Mouse (Mus musculus): ENCODE measurements around the gene Utp11. TPM values are rescaled to one million over a fixed set of nuclear protein-coding genes. Genes with fewer than 3 reads are reported as not detected.

Gene Utp11
- polyA plus RNA-seq, 1 experiment from 2014 or later = 37.9 TPM

- Histone ChIP-seq H3K36me3 (ENCODE audit: control insufficient read depth, insufficient read depth, low read length) (no peaks in the 10 kb centered on the region), H3K27me3 (replicated peaks; ENCODE audit: control insufficient read depth, insufficient read depth, low read length) (peaks cover 47% of the 10 kb centered on the region), H3K27ac (ENCODE audit: low read depth, low read length) (0 out of 2 replicates have a peak overlapping the region, but pooled peaks have one; percentile 4), H3K4me2 (ENCODE audit: low read length) (peak overlapping the region; percentile 88), H3K9ac (ENCODE audit: low read depth, low read length) (peak overlapping the region; percentile 38), H3K9me3 (ENCODE audit: control insufficient read depth, low read length) (no peaks in the 10 kb centered on the region), H3K4me3 (ENCODE audit: low read length) (peak overlapping the region; percentile 58), H3K4me1 (ENCODE audit: control insufficient read depth, insufficient read depth, low read depth, low read length) (peaks cover 25% of the 10 kb centered on the region)
- WGBS = 1% methylated on average over 57 of the region's 92 CpGs
- peak; percentile 92 for ATAC-seq
These were observed 36.3 kb downstream of the Utp11 start for GRCm38 (mm10) chr4:124656854-124657650.

- Histone ChIP-seq H3K4me3 (ENCODE audit: low read length) (peak within 1 kb of the TSS; percentile 58), H3K9me3 (ENCODE audit: control insufficient read depth, low read length) (no peaks in the 10 kb centered on the region), H3K4me2 (ENCODE audit: low read length) (peak within 1 kb of the TSS; percentile 88), H3K27ac (ENCODE audit: low read depth, low read length) (0 out of 2 replicates have a peak within 1 kb of the TSS, but pooled peaks have one; percentile 4), H3K36me3 (ENCODE audit: control insufficient read depth, insufficient read depth, low read length) (no peaks in the 10 kb centered on the region), H3K9ac (ENCODE audit: low read depth, low read length) (peak within 1 kb of the TSS; percentile 38), H3K27me3 (replicated peaks; ENCODE audit: control insufficient read depth, insufficient read depth, low read length) (peaks cover 45% of the 10 kb centered on the region), H3K4me1 (ENCODE audit: control insufficient read depth, insufficient read depth, low read depth, low read length) (peaks cover 25% of the 10 kb centered on the region)
- ATAC-seq = no peak
- WGBS = 2% methylated on average over 15 of the region's 15 CpGs
These were observed 36.9 kb downstream of the Utp11 start, which contains the start of gene Pou3f1 for GRCm38 (mm10) chr4:124656518-124656853. Gene Pou3f1, plus strand, starts transcription at chr4:124656807.

- no peak overlapping the region for H3K9ac ChIP-seq (ENCODE audit: low read depth, low read length)
- no peak overlapping the region for H3K27ac ChIP-seq (ENCODE audit: low read depth, low read length)
- peaks cover 35% of the 10 kb centered on the region for H3K27me3 ChIP-seq (replicated peaks; ENCODE audit: control insufficient read depth, insufficient read depth, low read length)
- H3K9me3 ChIP-seq (ENCODE audit: control insufficient read depth, low read length) = no peaks in the 10 kb centered on the region
- 5% methylated on average over 9 of the region's 9 CpGs for WGBS
- no peaks in the 10 kb centered on the region for H3K36me3 ChIP-seq (ENCODE audit: control insufficient read depth, insufficient read depth, low read length)
- ATAC-seq = no peak
- H3K4me3 ChIP-seq (ENCODE audit: low read length) = no peak overlapping the region
- H3K4me1 ChIP-seq (ENCODE audit: control insufficient read depth, insufficient read depth, low read depth, low read length) = peaks cover 10% of the 10 kb centered on the region
- H3K4me2 ChIP-seq (ENCODE audit: low read length) = no peak overlapping the region
These were observed 40.5 kb downstream of the Utp11 start for GRCm38 (mm10) chr4:124652886-124653285.

GRCm38 (mm10) chr4:124647909-124648308 is 45.5 kb downstream of the Utp11 start:
- Histone ChIP-seq H3K9me3 (ENCODE audit: control insufficient read depth, low read length) (no peaks in the 10 kb centered on the region), H3K27me3 (replicated peaks; ENCODE audit: control insufficient read depth, insufficient read depth, low read length) (peaks cover 12% of the 10 kb centered on the region), H3K4me2 (ENCODE audit: low read length) (no peak overlapping the region), H3K36me3 (ENCODE audit: control insufficient read depth, insufficient read depth, low read length) (no peaks in the 10 kb centered on the region), H3K9ac (ENCODE audit: low read depth, low read length) (no peak overlapping the region), H3K4me1 (ENCODE audit: control insufficient read depth, insufficient read depth, low read depth, low read length) (peaks cover 1% of the 10 kb centered on the region), H3K4me3 (ENCODE audit: low read length) (no peak overlapping the region), H3K27ac (ENCODE audit: low read depth, low read length) (no peak overlapping the region)
- ATAC-seq = no peak
- WGBS = 45% methylated on average over 5 of the region's 5 CpGs

- Histone ChIP-seq H3K4me1 (ENCODE audit: control insufficient read depth, insufficient read depth, low read depth, low read length) (no peaks in the 10 kb centered on the region), H3K27me3 (replicated peaks; ENCODE audit: control insufficient read depth, insufficient read depth, low read length) (peaks cover 8% of the 10 kb centered on the region)
- 31% methylated on average over 8 of the region's 8 CpGs for WGBS
These were observed 46.8 kb downstream of the Utp11 start for GRCm38 (mm10) chr4:124646591-124646990.

GRCm38 (mm10) chr4:124644974-124645433 is 48.4 kb downstream of the Utp11 start:
- Histone ChIP-seq H3K4me3 (ENCODE audit: low read length) (no peak overlapping the region), H3K36me3 (ENCODE audit: control insufficient read depth, insufficient read depth, low read length) (no peaks in the 10 kb centered on the region), H3K27me3 (replicated peaks; ENCODE audit: control insufficient read depth, insufficient read depth, low read length) (peaks cover 9% of the 10 kb centered on the region; the same call in 1 of the 2 replicates), H3K4me2 (ENCODE audit: low read length) (no peak overlapping the region), H3K4me1 (ENCODE audit: control insufficient read depth, insufficient read depth, low read depth, low read length) (no peaks in the 10 kb centered on the region), H3K9me3 (ENCODE audit: control insufficient read depth, low read length) (no peaks in the 10 kb centered on the region), H3K27ac (ENCODE audit: low read depth, low read length) (no peak overlapping the region), H3K9ac (ENCODE audit: low read depth, low read length) (no peak overlapping the region)
- no peak for ATAC-seq
- 31% methylated on average over 3 of the region's 3 CpGs for WGBS

More at GRCm38 (mm10) chr4:124646591-124646990, 46.8 kb downstream of the Utp11 start:
- no peak for ATAC-seq
- H3K27ac ChIP-seq (ENCODE audit: low read depth, low read length) = no peak overlapping the region
- no peak overlapping the region for H3K4me3 ChIP-seq (ENCODE audit: low read length)
- H3K9me3 ChIP-seq (ENCODE audit: control insufficient read depth, low read length) = no peaks in the 10 kb centered on the region
- no peak overlapping the region for H3K9ac ChIP-seq (ENCODE audit: low read depth, low read length)
- H3K36me3 ChIP-seq (ENCODE audit: control insufficient read depth, insufficient read depth, low read length) = no peaks in the 10 kb centered on the region
- no peak overlapping the region for H3K4me2 ChIP-seq (ENCODE audit: low read length)

- Histone ChIP-seq H3K4me1 (ENCODE audit: control insufficient read depth, insufficient read depth, low read depth, low read length) (no peaks in the 10 kb centered on the region), H3K27ac (ENCODE audit: low read depth, low read length) (no peak overlapping the region), H3K4me3 (ENCODE audit: low read length) (no peak overlapping the region), H3K4me2 (ENCODE audit: low read length) (no peak overlapping the region), H3K27me3 (replicated peaks; ENCODE audit: control insufficient read depth, insufficient read depth, low read length) (peaks cover 6% of the 10 kb centered on the region), H3K36me3 (ENCODE audit: control insufficient read depth, insufficient read depth, low read length) (no peaks in the 10 kb centered on the region), H3K9me3 (ENCODE audit: control insufficient read depth, low read length) (no peaks in the 10 kb centered on the region), H3K9ac (ENCODE audit: low read depth, low read length) (no peak overlapping the region)
- no peak for ATAC-seq
- 93% methylated on average over 9 of the region's 9 CpGs for WGBS
These were observed 49.5 kb downstream of the Utp11 start for GRCm38 (mm10) chr4:124643859-124644258.

GRCm38 (mm10) chr4:124639715-124640114 is 53.7 kb downstream of the Utp11 start:
- no peak overlapping the region for H3K4me3 ChIP-seq (ENCODE audit: low read length)
- WGBS = 23% methylated on average over 11 of the region's 12 CpGs
- H3K36me3 ChIP-seq (ENCODE audit: control insufficient read depth, insufficient read depth, low read length) = no peaks in the 10 kb centered on the region
- H3K9ac ChIP-seq (ENCODE audit: low read depth, low read length) = no peak overlapping the region
- H3K4me1 ChIP-seq (ENCODE audit: control insufficient read depth, insufficient read depth, low read depth, low read length) = no peaks in the 10 kb centered on the region
- H3K4me2 ChIP-seq (ENCODE audit: low read length) = 0 out of 2 replicates have a peak overlapping the region, but pooled peaks have one; percentile 16
- peaks cover 8% of the 10 kb centered on the region for H3K27me3 ChIP-seq (replicated peaks; ENCODE audit: control insufficient read depth, insufficient read depth, low read length)
- ATAC-seq = no peak
- H3K27ac ChIP-seq (ENCODE audit: low read depth, low read length) = no peak overlapping the region
- H3K9me3 ChIP-seq (ENCODE audit: control insufficient read depth, low read length) = no peaks in the 10 kb centered on the region

- Histone ChIP-seq H3K4me1 (ENCODE audit: control insufficient read depth, insufficient read depth, low read depth, low read length) (no peaks in the 10 kb centered on the region), H3K27ac (ENCODE audit: low read depth, low read length) (no peak overlapping the region), H3K4me3 (ENCODE audit: low read length) (no peak overlapping the region), H3K9me3 (ENCODE audit: control insufficient read depth, low read length) (no peaks in the 10 kb centered on the region), H3K27me3 (replicated peaks; ENCODE audit: control insufficient read depth, insufficient read depth, low read length) (peaks cover 4% of the 10 kb centered on the region; the same call in 1 of the 2 replicates), H3K36me3 (ENCODE audit: control insufficient read depth, insufficient read depth, low read length) (no peaks in the 10 kb centered on the region), H3K9ac (ENCODE audit: low read depth, low read length) (no peak overlapping the region; the same call in 1 of the 2 replicates), H3K4me2 (ENCODE audit: low read length) (no peak overlapping the region)
- ATAC-seq = no peak
- WGBS = 11% methylated on average over 9 of the region's 9 CpGs
These were observed 60.1 kb downstream of the Utp11 start for GRCm38 (mm10) chr4:124633281-124633680.
